Mouse (Mus musculus): ENCODE measurements around the gene Inpp5d. TPM values are rescaled to one million over a fixed set of nuclear protein-coding genes. Genes with fewer than 3 reads are reported as not detected.

Inpp5d gene
- polyA plus RNA-seq, 1 experiment from 2014 or later: 11.1 TPM

DNA sequence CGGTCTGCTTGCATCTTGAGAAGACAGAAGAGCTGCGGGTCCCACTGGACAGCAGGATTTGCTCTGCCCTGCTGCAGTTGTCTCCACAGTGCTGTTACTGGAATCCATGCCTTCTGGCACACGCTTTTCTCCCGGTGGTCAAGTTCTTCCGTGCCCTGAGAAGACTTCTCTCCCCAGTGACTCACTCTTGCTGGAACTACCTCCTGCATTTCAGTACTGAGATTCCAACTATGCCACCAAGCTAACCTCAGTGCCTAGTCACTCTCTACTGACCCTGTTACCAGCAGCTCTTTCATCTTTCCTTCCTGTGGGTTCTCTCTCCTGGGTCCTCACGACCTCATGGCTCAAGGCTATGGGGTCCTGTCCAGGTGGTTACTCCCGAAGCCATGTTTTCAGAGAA, 22.9 kb downstream of the Inpp5d start:
- WGBS: 86% methylated on average over 7 of the region's 7 CpGs
- Histone ChIP-seq H3K27ac (replicated peaks; ENCODE audit: low read depth, low read length) (no peak overlapping the region), H3K27me3 (replicated peaks; ENCODE audit: control insufficient read depth, insufficient read depth, low read length) (no peaks in the 10 kb centered on the region), H3K36me3 (ENCODE audit: control insufficient read depth, insufficient read depth, low read length) (no peaks in the 10 kb centered on the region), H3K9ac (ENCODE audit: low read depth, low read length) (no peak overlapping the region), H3K4me3 (ENCODE audit: low read depth, low read length) (no peak overlapping the region), H3K9me3 (ENCODE audit: control insufficient read depth, low read length) (no peaks in the 10 kb centered on the region), H3K4me2 (ENCODE audit: low read depth, low read length) (no peak overlapping the region), H3K4me1 (ENCODE audit: control insufficient read depth, insufficient read depth, low read length) (no peaks in the 10 kb centered on the region)
- DNase-seq (ENCODE audit: low spot score) (no peak), ATAC-seq (ENCODE audit: low read depth) (no peak)

DNA sequence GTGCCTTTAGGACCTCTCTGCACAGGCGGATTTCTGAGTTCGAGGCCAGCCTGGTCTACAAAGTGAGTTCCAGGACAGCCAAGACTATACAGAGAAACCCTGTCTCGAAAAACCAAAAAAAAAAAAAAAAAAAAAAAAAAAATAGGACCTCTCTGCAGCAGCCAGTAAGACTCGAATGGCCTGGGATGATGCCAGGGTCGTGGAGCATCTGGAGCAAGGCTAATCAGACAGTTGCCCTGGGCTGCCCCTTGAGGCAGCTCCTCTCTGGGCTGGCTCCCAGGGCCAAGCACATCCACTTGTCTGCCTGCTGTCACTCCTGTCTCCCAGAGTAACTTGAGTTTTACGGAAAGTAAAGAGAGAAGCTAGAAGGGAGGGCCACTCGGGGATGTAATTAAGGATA, 24.9 kb downstream of the Inpp5d start:
- ATAC-seq (ENCODE audit: low read depth): no peak
- 59% methylated on average over 7 of the region's 7 CpGs for WGBS

DNA sequence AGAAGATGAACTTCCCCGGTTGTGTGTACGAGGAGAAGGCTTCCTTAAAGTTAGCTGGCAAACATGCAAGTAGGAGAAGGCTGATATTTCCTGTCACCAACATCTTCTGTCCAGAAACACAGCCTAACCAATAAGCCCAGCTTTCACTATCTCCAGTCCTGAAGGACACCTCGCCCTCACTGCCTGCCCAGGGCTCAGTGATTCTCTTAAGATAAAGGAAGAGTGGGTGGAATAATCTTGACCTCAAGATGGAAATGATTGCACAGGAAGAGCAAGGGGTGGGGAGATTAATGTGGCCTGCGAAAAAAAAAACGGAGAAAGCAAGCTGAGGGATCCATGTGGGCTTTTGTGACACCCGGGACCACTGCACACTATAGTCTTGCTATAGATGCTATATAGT, 25.6 kb downstream of the Inpp5d start:
- Histone ChIP-seq H3K9ac (ENCODE audit: low read depth, low read length) (no peak overlapping the region), H3K4me2 (ENCODE audit: low read depth, low read length) (no peak overlapping the region), H3K27me3 (replicated peaks; ENCODE audit: control insufficient read depth, insufficient read depth, low read length) (no peaks in the 10 kb centered on the region), H3K27ac (replicated peaks; ENCODE audit: low read depth, low read length) (no peak overlapping the region), H3K4me3 (ENCODE audit: low read depth, low read length) (no peak overlapping the region), H3K4me1 (ENCODE audit: control insufficient read depth, insufficient read depth, low read length) (no peaks in the 10 kb centered on the region), H3K36me3 (ENCODE audit: control insufficient read depth, insufficient read depth, low read length) (no peaks in the 10 kb centered on the region), H3K9me3 (ENCODE audit: control insufficient read depth, low read length) (no peaks in the 10 kb centered on the region)
- no peak for ATAC-seq (ENCODE audit: low read depth)
- 81% methylated on average over 6 of the region's 6 CpGs for WGBS
- DNase-seq (ENCODE audit: low spot score): no peak

More for the DNA sequence above, 24.9 kb downstream of the Inpp5d start:
- Histone ChIP-seq H3K9me3 (ENCODE audit: control insufficient read depth, low read length) (no peaks in the 10 kb centered on the region), H3K27ac (replicated peaks; ENCODE audit: low read depth, low read length) (no peak overlapping the region), H3K36me3 (ENCODE audit: control insufficient read depth, insufficient read depth, low read length) (no peaks in the 10 kb centered on the region), H3K4me3 (ENCODE audit: low read depth, low read length) (no peak overlapping the region), H3K4me1 (ENCODE audit: control insufficient read depth, insufficient read depth, low read length) (no peaks in the 10 kb centered on the region), H3K9ac (ENCODE audit: low read depth, low read length) (no peak overlapping the region), H3K27me3 (replicated peaks; ENCODE audit: control insufficient read depth, insufficient read depth, low read length) (no peaks in the 10 kb centered on the region), H3K4me2 (ENCODE audit: low read depth, low read length) (no peak overlapping the region)
- no peak for DNase-seq (ENCODE audit: low spot score)

DNA sequence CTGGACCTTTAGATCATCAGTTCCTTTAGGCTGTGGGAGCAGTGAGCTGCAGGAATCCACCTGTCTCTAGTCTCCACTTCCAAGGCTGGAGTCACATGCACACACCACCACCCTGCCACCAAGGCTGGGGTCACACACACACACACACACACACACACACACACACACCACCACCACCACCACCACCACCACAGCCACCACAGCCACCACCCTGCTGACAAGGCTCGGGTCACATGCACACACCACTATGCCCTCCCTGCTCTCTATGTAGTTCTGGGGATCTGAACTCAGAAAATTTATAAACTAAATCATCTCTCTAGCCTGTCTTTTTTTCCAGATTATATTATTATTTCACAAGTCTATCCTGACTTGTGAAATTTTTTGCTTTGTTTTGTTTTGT, 27.7 kb downstream of the Inpp5d start:
- Histone ChIP-seq H3K4me1 (ENCODE audit: control insufficient read depth, insufficient read depth, low read length) (no peaks in the 10 kb centered on the region), H3K27ac (replicated peaks; ENCODE audit: low read depth, low read length) (no peak overlapping the region), H3K4me2 (ENCODE audit: low read depth, low read length) (no peak overlapping the region), H3K4me3 (ENCODE audit: low read depth, low read length) (no peak overlapping the region), H3K9ac (ENCODE audit: low read depth, low read length) (no peak overlapping the region), H3K36me3 (ENCODE audit: control insufficient read depth, insufficient read depth, low read length) (no peaks in the 10 kb centered on the region), H3K27me3 (replicated peaks; ENCODE audit: control insufficient read depth, insufficient read depth, low read length) (no peaks in the 10 kb centered on the region), H3K9me3 (ENCODE audit: control insufficient read depth, low read length) (no peaks in the 10 kb centered on the region)
- no peak for ATAC-seq (ENCODE audit: low read depth)
- no peak for DNase-seq (ENCODE audit: low spot score)
- 56% methylated on average over 1 of the region's 1 CpGs for WGBS

DNA sequence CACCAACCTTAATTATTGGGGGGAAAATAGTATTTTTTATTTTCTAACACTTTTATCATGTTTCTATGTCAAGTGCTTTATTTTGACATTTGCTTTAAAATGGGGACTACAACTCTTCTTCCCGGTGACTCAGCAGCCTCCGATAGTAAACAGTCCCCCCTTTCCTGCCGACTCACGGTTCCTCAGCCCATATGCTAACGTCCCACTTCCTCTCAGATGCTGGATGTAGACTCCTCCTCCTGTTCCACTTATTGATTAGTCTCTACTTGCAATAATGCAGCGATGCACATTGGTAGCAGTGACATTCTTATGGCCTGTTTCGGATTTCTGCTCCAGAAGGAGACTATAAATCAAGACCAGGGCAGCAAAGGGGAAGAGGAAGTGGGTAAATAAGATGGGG, 28.5 kb downstream of the Inpp5d start:
- 54% methylated on average over 7 of the region's 7 CpGs for WGBS
- Histone ChIP-seq H3K9ac (ENCODE audit: low read depth, low read length) (no peak overlapping the region), H3K36me3 (ENCODE audit: control insufficient read depth, insufficient read depth, low read length) (no peaks in the 10 kb centered on the region), H3K27ac (replicated peaks; ENCODE audit: low read depth, low read length) (no peak overlapping the region), H3K4me3 (ENCODE audit: low read depth, low read length) (no peak overlapping the region), H3K4me1 (ENCODE audit: control insufficient read depth, insufficient read depth, low read length) (no peaks in the 10 kb centered on the region), H3K9me3 (ENCODE audit: control insufficient read depth, low read length) (no peaks in the 10 kb centered on the region), H3K27me3 (replicated peaks; ENCODE audit: control insufficient read depth, insufficient read depth, low read length) (no peaks in the 10 kb centered on the region), H3K4me2 (ENCODE audit: low read depth, low read length) (no peak overlapping the region)
- ATAC-seq (ENCODE audit: low read depth) (no peak), DNase-seq (ENCODE audit: low spot score) (no peak)

DNA sequence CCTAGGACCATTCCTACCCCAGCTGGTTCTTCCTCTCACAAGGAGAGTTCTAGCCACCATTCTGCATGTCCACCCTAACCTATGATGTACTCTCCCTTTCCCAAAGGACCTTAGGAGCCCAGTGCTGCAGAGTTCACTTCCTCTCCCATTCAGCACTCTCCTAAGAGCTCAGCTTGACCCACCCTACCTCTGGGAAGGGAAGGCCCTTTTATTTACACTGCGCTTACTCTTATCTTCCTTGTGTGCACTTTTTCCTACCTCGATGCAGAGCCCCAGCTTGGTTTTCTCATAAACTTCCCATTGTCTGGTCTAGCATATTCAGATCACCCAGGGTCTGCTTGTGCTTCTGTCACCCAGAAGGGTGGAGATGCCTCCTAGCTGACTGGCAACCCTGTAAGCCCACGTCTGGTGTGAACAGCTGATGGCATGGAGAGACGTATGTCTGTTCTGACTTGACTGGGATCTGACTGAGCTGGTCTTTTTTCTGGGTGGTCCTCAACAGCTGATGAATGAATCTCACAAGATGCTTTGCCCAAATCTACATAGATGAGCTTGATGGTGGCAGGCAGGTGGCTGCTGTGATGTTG, 29.2 kb downstream of the Inpp5d start:
- H3K36me3 ChIP-seq (ENCODE audit: control insufficient read depth, insufficient read depth, low read length): no peaks in the 10 kb centered on the region
- H3K4me2 ChIP-seq (ENCODE audit: low read depth, low read length): no peak overlapping the region
- H3K27ac ChIP-seq (replicated peaks; ENCODE audit: low read depth, low read length): no peak overlapping the region
- H3K4me1 ChIP-seq (ENCODE audit: control insufficient read depth, insufficient read depth, low read length): no peaks in the 10 kb centered on the region
- H3K27me3 ChIP-seq (replicated peaks; ENCODE audit: control insufficient read depth, insufficient read depth, low read length): no peaks in the 10 kb centered on the region
- DNase-seq (ENCODE audit: low spot score) (no peak), ATAC-seq (ENCODE audit: low read depth) (no peak)
- no peak overlapping the region for H3K9ac ChIP-seq (ENCODE audit: low read depth, low read length)
- H3K9me3 ChIP-seq (ENCODE audit: control insufficient read depth, low read length): no peaks in the 10 kb centered on the region
- no peak overlapping the region for H3K4me3 ChIP-seq (ENCODE audit: low read depth, low read length)
- WGBS: 68% methylated on average over 4 of the region's 4 CpGs

DNA sequence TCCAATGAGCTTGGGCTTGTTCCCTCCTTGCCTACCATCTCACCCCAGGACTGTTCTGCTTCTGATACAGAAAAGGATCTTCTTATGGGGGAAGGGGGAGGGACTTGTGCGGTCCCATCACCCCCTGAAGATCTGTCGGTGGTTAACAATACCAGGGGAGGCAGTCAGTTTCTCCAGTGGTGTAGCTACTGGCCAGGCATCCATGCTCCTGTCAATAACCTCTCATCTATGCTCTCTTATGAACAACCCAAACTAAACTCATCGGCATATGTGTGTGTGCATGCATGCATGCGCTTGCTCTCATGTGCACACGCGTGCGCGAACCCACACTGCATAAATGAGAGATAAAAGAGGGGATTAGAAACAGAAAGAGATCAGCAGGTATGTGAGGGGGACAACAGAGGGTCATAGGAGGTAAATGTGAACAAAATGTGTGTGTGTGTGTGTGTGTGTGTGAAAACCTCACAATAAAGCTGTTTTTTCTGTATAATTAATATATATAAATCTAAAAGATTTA, 29.9 kb downstream of the Inpp5d start:
- Histone ChIP-seq H3K4me1 (ENCODE audit: control insufficient read depth, insufficient read depth, low read length) (no peaks in the 10 kb centered on the region), H3K27ac (replicated peaks; ENCODE audit: low read depth, low read length) (no peak overlapping the region), H3K27me3 (replicated peaks; ENCODE audit: control insufficient read depth, insufficient read depth, low read length) (no peaks in the 10 kb centered on the region), H3K9me3 (ENCODE audit: control insufficient read depth, low read length) (no peaks in the 10 kb centered on the region), H3K36me3 (ENCODE audit: control insufficient read depth, insufficient read depth, low read length) (no peaks in the 10 kb centered on the region), H3K9ac (ENCODE audit: low read depth, low read length) (no peak overlapping the region), H3K4me2 (ENCODE audit: low read depth, low read length) (no peak overlapping the region), H3K4me3 (ENCODE audit: low read depth, low read length) (no peak overlapping the region)
- DNase-seq (ENCODE audit: low spot score) (no peak), ATAC-seq (ENCODE audit: low read depth) (no peak)
- 87% methylated on average over 8 of the region's 8 CpGs for WGBS

DNA sequence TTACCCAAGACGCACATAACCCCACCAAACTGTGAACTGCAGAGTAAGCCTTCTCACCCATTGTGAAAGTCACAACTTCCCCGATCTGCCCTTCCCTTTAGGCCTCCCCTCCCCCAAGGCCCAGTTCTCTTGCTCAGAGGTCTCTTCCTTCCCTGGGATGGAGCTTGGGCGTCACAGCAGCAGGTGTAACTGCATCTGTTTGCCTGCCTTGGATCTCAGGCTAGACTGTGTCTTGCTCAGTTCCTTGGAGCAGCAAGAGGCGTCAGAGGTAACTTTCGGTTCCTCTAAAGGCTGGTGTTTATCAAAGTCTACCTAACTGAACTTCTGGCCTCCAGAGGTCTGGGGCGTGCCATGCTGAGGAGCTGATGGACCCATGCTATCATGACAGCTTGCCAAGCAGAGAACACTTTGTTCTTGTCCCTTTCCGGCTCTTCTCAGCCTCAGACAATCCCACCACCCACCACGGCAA, 30.5 kb downstream of the Inpp5d start:
- Histone ChIP-seq H3K27me3 (replicated peaks; ENCODE audit: control insufficient read depth, insufficient read depth, low read length) (no peaks in the 10 kb centered on the region), H3K4me3 (ENCODE audit: low read depth, low read length) (no peak overlapping the region), H3K4me2 (ENCODE audit: low read depth, low read length) (no peak overlapping the region), H3K27ac (replicated peaks; ENCODE audit: low read depth, low read length) (no peak overlapping the region), H3K36me3 (ENCODE audit: control insufficient read depth, insufficient read depth, low read length) (no peaks in the 10 kb centered on the region), H3K4me1 (ENCODE audit: control insufficient read depth, insufficient read depth, low read length) (no peaks in the 10 kb centered on the region), H3K9ac (ENCODE audit: low read depth, low read length) (no peak overlapping the region), H3K9me3 (ENCODE audit: control insufficient read depth, low read length) (no peaks in the 10 kb centered on the region)
- WGBS: 77% methylated on average over 8 of the region's 8 CpGs
- ATAC-seq (ENCODE audit: low read depth) (no peak), DNase-seq (ENCODE audit: low spot score) (peak; percentile 22)

DNA sequence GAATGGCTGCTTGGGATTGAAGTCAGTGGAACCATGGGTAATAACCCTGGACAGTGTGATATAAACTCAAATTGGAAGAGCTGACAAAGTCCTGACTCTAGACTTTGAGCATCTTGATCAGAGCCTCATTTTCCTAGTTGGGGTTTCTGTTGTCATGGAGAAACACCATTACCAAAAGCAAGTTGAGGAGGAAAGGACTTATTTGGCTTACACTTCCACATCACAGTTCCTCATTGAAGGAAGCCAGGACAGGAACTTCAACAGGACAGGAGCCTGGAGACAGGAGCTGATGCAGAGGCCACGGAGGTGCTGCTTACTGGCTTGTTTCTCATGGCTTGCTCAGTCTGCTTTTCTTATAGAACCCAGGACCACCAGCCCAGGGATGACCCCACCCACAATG, 31.3 kb downstream of the Inpp5d start:
- DNase-seq (ENCODE audit: low spot score) (no peak), ATAC-seq (ENCODE audit: low read depth) (no peak)
- Histone ChIP-seq H3K4me1 (ENCODE audit: control insufficient read depth, insufficient read depth, low read length) (no peaks in the 10 kb centered on the region), H3K4me3 (ENCODE audit: low read depth, low read length) (no peak overlapping the region), H3K27me3 (replicated peaks; ENCODE audit: control insufficient read depth, insufficient read depth, low read length) (no peaks in the 10 kb centered on the region), H3K9ac (ENCODE audit: low read depth, low read length) (no peak overlapping the region), H3K36me3 (ENCODE audit: control insufficient read depth, insufficient read depth, low read length) (no peaks in the 10 kb centered on the region), H3K27ac (replicated peaks; ENCODE audit: low read depth, low read length) (no peak overlapping the region), H3K9me3 (ENCODE audit: control insufficient read depth, low read length) (no peaks in the 10 kb centered on the region), H3K4me2 (ENCODE audit: low read depth, low read length) (no peak overlapping the region)
- 94% methylated on average over 1 of the region's 1 CpGs for WGBS

Data from embryonic facial prominence, embryonic 14.5 days (tissue).